Mouse (Mus musculus): ENCODE data around the gene Cdkn1a. TPM values are rescaled to one million over a fixed set of nuclear protein-coding genes. Genes with fewer than 3 reads are reported as not detected.

Gene Cdkn1a
- polyA plus RNA-seq, 1 experiment from 2014 or later: 10.1 TPM

- H3K9ac ChIP-seq: no peak overlapping the region
- H3K36me3 ChIP-seq: no peaks in the 10 kb centered on the region
- DNase-seq (no peak), ATAC-seq (ENCODE audit: low read depth) (no peak; the same call in 1 of the 2 replicates)
- H3K9me3 ChIP-seq (replicated peaks): no peaks in the 10 kb centered on the region
- H3K4me3 ChIP-seq (replicated peaks): no peak overlapping the region
- H3K27ac ChIP-seq: no peak overlapping the region
- peaks cover 8% of the 10 kb centered on the region for H3K4me1 ChIP-seq (replicated peaks)
- peaks cover 36% of the 10 kb centered on the region for H3K27me3 ChIP-seq
- WGBS (ENCODE audit: insufficient replicate concordance): 25% methylated on average over 11 of the region's 11 CpGs
- H3K4me2 ChIP-seq: no peak overlapping the region
Observed at GRCm38 (mm10) chr17:29072701-29073307, 18.0 kb upstream of the Cdkn1a start.

- H3K4me2 ChIP-seq: no peak overlapping the region
- ATAC-seq (ENCODE audit: low read depth): no peak
Observed at GRCm38 (mm10) chr17:29073313-29073712, 17.5 kb upstream of the Cdkn1a start.

GRCm38 (mm10) chr17:29074085-29074484 lies 16.7 kb upstream of the Cdkn1a start:
- Histone ChIP-seq H3K9me3 (replicated peaks) (no peaks in the 10 kb centered on the region), H3K4me2 (no peak overlapping the region)
- 50% methylated on average over 13 of the region's 13 CpGs for WGBS (ENCODE audit: insufficient replicate concordance)

More at GRCm38 (mm10) chr17:29073313-29073712, 17.5 kb upstream of the Cdkn1a start:
- Histone ChIP-seq H3K9ac (no peak overlapping the region), H3K36me3 (no peaks in the 10 kb centered on the region), H3K27me3 (peaks cover 41% of the 10 kb centered on the region), H3K9me3 (replicated peaks) (no peaks in the 10 kb centered on the region), H3K4me1 (replicated peaks) (peaks cover 11% of the 10 kb centered on the region), H3K4me3 (replicated peaks) (no peak overlapping the region), H3K27ac (no peak overlapping the region)
- WGBS (ENCODE audit: insufficient replicate concordance): 37% methylated on average over 5 of the region's 5 CpGs
- no peak for DNase-seq

GRCm38 (mm10) chr17:29076235-29076634 lies 14.5 kb upstream of the Cdkn1a start:
- Histone ChIP-seq H3K9me3 (replicated peaks) (no peaks in the 10 kb centered on the region), H3K27me3 (peaks cover 67% of the 10 kb centered on the region), H3K4me1 (replicated peaks) (peaks cover 27% of the 10 kb centered on the region), H3K27ac (no peak overlapping the region), H3K9ac (no peak overlapping the region), H3K4me2 (no peak overlapping the region), H3K4me3 (replicated peaks) (no peak overlapping the region), H3K36me3 (no peaks in the 10 kb centered on the region)
- DNase-seq (no peak), ATAC-seq (ENCODE audit: low read depth) (no peak)
- 57% methylated on average over 8 of the region's 8 CpGs for WGBS (ENCODE audit: insufficient replicate concordance)

More at GRCm38 (mm10) chr17:29074085-29074484, 16.7 kb upstream of the Cdkn1a start:
- peaks cover 49% of the 10 kb centered on the region for H3K27me3 ChIP-seq
- H3K4me1 ChIP-seq (replicated peaks): peaks cover 19% of the 10 kb centered on the region
- no peak overlapping the region for H3K4me3 ChIP-seq (replicated peaks)
- no peaks in the 10 kb centered on the region for H3K36me3 ChIP-seq
- no peak overlapping the region for H3K9ac ChIP-seq
- ATAC-seq (ENCODE audit: low read depth): no peak
- H3K27ac ChIP-seq: no peak overlapping the region
- DNase-seq: no peak

GRCm38 (mm10) chr17:29077786-29078509 lies 12.8 kb upstream of the Cdkn1a start:
- H3K9ac ChIP-seq: peak overlapping the region; percentile 36; the same call in 1 of the 2 replicates
- no peak for DNase-seq
- WGBS (ENCODE audit: insufficient replicate concordance): 12% methylated on average over 14 of the region's 14 CpGs

GRCm38 (mm10) chr17:29078519-29079383 lies 12.0 kb upstream of the Cdkn1a start:
- no peak for DNase-seq
- no peak; the same call in 1 of the 2 replicates for ATAC-seq (ENCODE audit: low read depth)
- Histone ChIP-seq H3K36me3 (no peaks in the 10 kb centered on the region), H3K27ac (no peak overlapping the region), H3K4me1 (replicated peaks) (peaks cover 31% of the 10 kb centered on the region), H3K9ac (peak overlapping the region; percentile 36; the same call in 1 of the 2 replicates), H3K4me3 (replicated peaks) (peak overlapping the region; percentile 41), H3K9me3 (replicated peaks) (no peaks in the 10 kb centered on the region), H3K4me2 (peak overlapping the region; percentile 58), H3K27me3 (peaks cover 70% of the 10 kb centered on the region)
- 5% methylated on average over 25 of the region's 25 CpGs for WGBS (ENCODE audit: insufficient replicate concordance)

More at GRCm38 (mm10) chr17:29077786-29078509, 12.8 kb upstream of the Cdkn1a start:
- Histone ChIP-seq H3K27me3 (peaks cover 74% of the 10 kb centered on the region), H3K4me1 (replicated peaks) (peaks cover 37% of the 10 kb centered on the region), H3K4me2 (peak overlapping the region; percentile 58), H3K9me3 (replicated peaks) (no peaks in the 10 kb centered on the region), H3K36me3 (no peaks in the 10 kb centered on the region), H3K27ac (no peak overlapping the region), H3K4me3 (replicated peaks) (peak overlapping the region; percentile 41)
- ATAC-seq (ENCODE audit: low read depth): no peak

GRCm38 (mm10) chr17:29080758-29081617 lies 9.8 kb upstream of the Cdkn1a start:
- no peak overlapping the region for H3K9ac ChIP-seq
- ATAC-seq (ENCODE audit: low read depth) (peak; percentile 34; the same call in 1 of the 2 replicates), DNase-seq (no peak)
- no peaks in the 10 kb centered on the region for H3K36me3 ChIP-seq
- H3K4me2 ChIP-seq: peak overlapping the region; percentile 61
- no peak overlapping the region for H3K27ac ChIP-seq
- 0 out of 2 replicates have a peak, but pooled peaks cover 3% of the 10 kb centered on the region for H3K9me3 ChIP-seq (replicated peaks)
- peaks cover 55% of the 10 kb centered on the region for H3K27me3 ChIP-seq
- WGBS (ENCODE audit: insufficient replicate concordance): 8% methylated on average over 23 of the region's 23 CpGs
- H3K4me3 ChIP-seq (replicated peaks): peak overlapping the region; percentile 27; the same call in 1 of the 2 replicates
- H3K4me1 ChIP-seq (replicated peaks): peaks cover 31% of the 10 kb centered on the region

- Histone ChIP-seq H3K4me2 (peak overlapping the region; percentile 61), H3K27ac (0 out of 2 replicates have a peak overlapping the region, but pooled peaks have one; percentile 7), H3K9ac (peak overlapping the region; percentile 49; the same call in 1 of the 2 replicates), H3K4me3 (replicated peaks) (peak overlapping the region; percentile 27), H3K9me3 (replicated peaks) (0 out of 2 replicates have a peak, but pooled peaks cover 3% of the 10 kb centered on the region), H3K36me3 (no peaks in the 10 kb centered on the region), H3K27me3 (peaks cover 51% of the 10 kb centered on the region), H3K4me1 (replicated peaks) (peaks cover 31% of the 10 kb centered on the region)
- peak; percentile 36 for DNase-seq
- WGBS (ENCODE audit: insufficient replicate concordance): 7% methylated on average over 21 of the region's 21 CpGs
- no peak for ATAC-seq (ENCODE audit: low read depth)
Observed at GRCm38 (mm10) chr17:29081618-29082381, 9.0 kb upstream of the Cdkn1a start.

- peaks cover 25% of the 10 kb centered on the region for H3K4me1 ChIP-seq (replicated peaks)
- no peak overlapping the region for H3K4me3 ChIP-seq (replicated peaks)
- H3K27me3 ChIP-seq: peaks cover 36% of the 10 kb centered on the region
- WGBS (ENCODE audit: insufficient replicate concordance): 81% methylated on average over 8 of the region's 8 CpGs
- no peaks in the 10 kb centered on the region for H3K36me3 ChIP-seq
- 0 out of 2 replicates have a peak, but pooled peaks cover 3% of the 10 kb centered on the region for H3K9me3 ChIP-seq (replicated peaks)
- ATAC-seq (ENCODE audit: low read depth) (no peak), DNase-seq (no peak)
- no peak overlapping the region for H3K9ac ChIP-seq
- H3K4me2 ChIP-seq: no peak overlapping the region
- H3K27ac ChIP-seq: no peak overlapping the region
Observed at GRCm38 (mm10) chr17:29083586-29083985, 7.2 kb upstream of the Cdkn1a start.

GRCm38 (mm10) chr17:29084656-29085055 lies 6.1 kb upstream of the Cdkn1a start:
- ATAC-seq (ENCODE audit: low read depth): no peak
- H3K4me3 ChIP-seq (replicated peaks): no peak overlapping the region
- H3K27me3 ChIP-seq: peaks cover 25% of the 10 kb centered on the region
- H3K4me1 ChIP-seq (replicated peaks): peaks cover 18% of the 10 kb centered on the region
- H3K4me2 ChIP-seq: no peak overlapping the region
- H3K36me3 ChIP-seq: no peaks in the 10 kb centered on the region
- no peak overlapping the region for H3K27ac ChIP-seq
- H3K9ac ChIP-seq: no peak overlapping the region
- WGBS (ENCODE audit: insufficient replicate concordance): 69% methylated on average over 7 of the region's 7 CpGs
- H3K9me3 ChIP-seq (replicated peaks): 0 out of 2 replicates have a peak, but pooled peaks cover 3% of the 10 kb centered on the region
- DNase-seq: no peak
